Mouse (Mus musculus) lung, adult 2 months (tissue): Measurements from ENCODE around the gene Fbxo47.

Source experiments
- CTCF ChIP-seq: fragments of 200-500 bp; IDR thresholded peaks from 2 replicates; pipeline ENCODE4 v1.5.1; 2011; ENCODE audit warnings: mild to moderate bottlenecking, low read length, control low read depth; ENCODE audit not compliant: insufficient read depth
- POLR2A ChIP-seq: fragments of 200-500 bp; IDR thresholded peaks from 2 replicates; pipeline ENCODE4 v1.6.1; 2011; ENCODE audit warnings: low read depth, mild to moderate bottlenecking, control low read depth, low read length, borderline replicate concordance; ENCODE audit errors: extremely low read depth

- TF ChIP-seq CTCF, result no peak
- TF ChIP-seq POLR2A, result no peak
These were observed 32.4 kb downstream of the Fbxo47 start for GRCm38 (mm10) chr11:97851601-97852000.
